In genomic region chr1:180286081-180286831, GRCm38 (mm10) we compare ENCODE assay signal across 10 mouse cellular contexts. TPM values are rescaled to one million over a fixed set of nuclear protein-coding genes. Genes with fewer than 3 reads are reported as not detected.
DNase-seq lines count a peak whose midpoint lies in the region; ATAC-seq and TF ChIP-seq lines count a peak whose summit lies in the region.
"Had no signal": no experiment of that assay in that cellular context is flagged by ENCODE, and none has a peak within 500 bp of the region (broad histone marks: within the 10 kb centered on the region; RNA-seq: fewer than 3 reads in every experiment).

No protein-coding gene starts in this region.

- WGBS in lung, embryonic 14.5 days = 60% methylated on average over 15 of the region's 15 CpGs
- WGBS in stomach, embryonic 16.5 days = 48% methylated on average over 15 of the region's 15 CpGs

- intact Hi-C loops in heart, postnatal 36 days (cut with DNase I) = loop anchor here (1.0 kb wide), 1 partner anchor 17 kb away; no protein-coding TSS in a partner anchor

- no peak overlapping the region for H3K4me2 ChIP-seq in lung, embryonic 14.5 days
- H3K4me2 ChIP-seq in stomach, embryonic 16.5 days (ENCODE audit: low read depth, low read length) = no peak overlapping the region
- H3K4me2 ChIP-seq: liver, embryonic 15.5 days had no signal

- H3K36me3 ChIP-seq in lung, embryonic 14.5 days (ENCODE audit: insufficient read depth) = no peaks in the 10 kb centered on the region
- H3K36me3 ChIP-seq in stomach, embryonic 16.5 days (ENCODE audit: control insufficient read depth, insufficient read depth, low read length) = no peaks in the 10 kb centered on the region
- H3K36me3 ChIP-seq: liver, embryonic 15.5 days had no signal

- no peak for TF ChIP-seq CTCF in lung, embryonic 14.5 days (IDR thresholded peaks at IDR 0.05; ENCODE audit: low read depth)

- no peaks in the 10 kb centered on the region for H3K27me3 ChIP-seq in lung, embryonic 14.5 days (ENCODE audit: insufficient read depth, low read length)
- no peaks in the 10 kb centered on the region for H3K27me3 ChIP-seq in stomach, embryonic 16.5 days (ENCODE audit: control insufficient read depth, insufficient read depth, low read length)
- H3K27me3 ChIP-seq: Patski had no signal

- H3K9me3 ChIP-seq in lung, embryonic 14.5 days (ENCODE audit: low read depth, low read length) = no peaks in the 10 kb centered on the region
- H3K9me3 ChIP-seq in stomach, embryonic 16.5 days (replicated peaks; ENCODE audit: control insufficient read depth, low read length) = no peaks in the 10 kb centered on the region
- H3K9me3 ChIP-seq: liver, embryonic 15.5 days had no signal

- peaks cover 6% of the 10 kb centered on the region for H3K4me1 ChIP-seq in lung, embryonic 14.5 days (ENCODE audit: insufficient read depth)
- H3K4me1 ChIP-seq in stomach, embryonic 16.5 days (ENCODE audit: control insufficient read depth, insufficient read depth, low read length) = peaks cover 15% of the 10 kb centered on the region; the same call in 1 of the 2 replicates

- H3K9ac ChIP-seq in lung, embryonic 14.5 days = no peak overlapping the region
- no peak overlapping the region for H3K9ac ChIP-seq in stomach, embryonic 16.5 days (ENCODE audit: low read length)
- H3K9ac ChIP-seq: liver, embryonic 15.5 days had no signal

- ATAC-seq in lung, embryonic 14.5 days (ENCODE audit: insufficient read depth) = no peak
- ATAC-seq in stomach, embryonic 16.5 days (ENCODE audit: insufficient read depth, low FRiP score) = 0 out of 2 replicates have a peak, but pooled peaks have one; percentile 30
- no peak for ATAC-seq in megakaryocyte-erythroid progenitor cell, adult 5-6 weeks (replicated peaks; ENCODE audit: low FRiP score, low TSS enrichment, poor library complexity, severe bottlenecking)
- ATAC-seq: Patski had no signal

- no peak overlapping the region for H3K4me3 ChIP-seq in lung, embryonic 14.5 days (ENCODE audit: low read depth, low read length)
- H3K4me3 ChIP-seq in stomach, embryonic 16.5 days (replicated peaks; ENCODE audit: low read length) = no peak overlapping the region
- H3K4me3 ChIP-seq: liver, embryonic 15.5 days had no signal

- H3K27ac ChIP-seq in lung, embryonic 14.5 days (ENCODE audit: low read depth) = peak overlapping the region; percentile 50; the same call in 1 of the 2 replicates
- H3K27ac ChIP-seq in stomach, embryonic 16.5 days (ENCODE audit: low read length) = peak overlapping the region; percentile 41; the same call in 1 of the 2 replicates
- H3K27ac ChIP-seq: liver, embryonic 15.5 days had no signal

- peak; percentile 17 for DNase-seq in lung, embryonic 14.5 days
- DNase-seq in lung, postnatal 10 days = no peak
- peak; percentile 82 for DNase-seq in forelimb bud, embryonic 11.5 days (ENCODE audit: low read depth, low spot score)
- peak; percentile 54 to 56 for DNase-seq in heart, postnatal 36 days
- DNase-seq in spleen, adult 12 weeks (ENCODE audit: low spot score) = no peak
- DNase-seq: cerebellum, adult 9-10 months had no signal

RNA-seq across cellular contexts. Expression of gene Psen2, which starts 23.0 kb away (rescaled TPM):
- polyA plus RNA-seq in lung, embryonic 14.5 days (2014; fragmentation: Nextera tagmentation; extraction: Ambion mirVana) = 7.9 and 9.8 TPM in 2 replicates
- 10 to 100 TPM; 13.2 to 15.8 TPM for total RNA-seq in heart, postnatal 36 days (2021)
- 17.4 and 20.7 TPM in 2 replicates for polyA plus RNA-seq in stomach, embryonic 16.5 days (2015; fragmentation: Nextera tagmentation; extraction: Ambion mirVana)
- 75.6 and 93.3 TPM in 2 replicates for total RNA-seq in megakaryocyte-erythroid progenitor cell, adult 5-6 weeks (2014; fragmentation: Nextera tagmentation)
- 39.5 and 66.4 TPM in 2 replicates for total RNA-seq in megakaryocyte-erythroid progenitor cell, adult 5-6 weeks (2017)

RNA-seq across cellular contexts. Expression of gene Itpkb, which starts 44.0 kb away (rescaled TPM):
- 8.1 and 9.0 TPM in 2 replicates for polyA plus RNA-seq in lung, embryonic 14.5 days (2014; fragmentation: Nextera tagmentation; extraction: Ambion mirVana)
- total RNA-seq in heart, postnatal 36 days (2021) = 10 to 100 TPM; 55.1 to 60.7 TPM
- polyA plus RNA-seq in stomach, embryonic 16.5 days (2015; fragmentation: Nextera tagmentation; extraction: Ambion mirVana) = 6.0 and 7.2 TPM in 2 replicates
- 11.5 and 12.9 TPM in 2 replicates for total RNA-seq in megakaryocyte-erythroid progenitor cell, adult 5-6 weeks (2014; fragmentation: Nextera tagmentation)
- 6.1 and 6.3 TPM in 2 replicates for total RNA-seq in megakaryocyte-erythroid progenitor cell, adult 5-6 weeks (2017)

Comparison
In these comparisons a context has a peak if more than half of its experiments do, and no peak if none do; other contexts are left out.
1. DNase-seq: peak in lung, embryonic 14.5 days (single experiment), forelimb bud, embryonic 11.5 days (single experiment) and heart, postnatal 36 days (2 of 2); none in lung, postnatal 10 days (single experiment) and spleen, adult 12 weeks (single experiment).
2. RNA of gene Itpkb, which starts 44.0 kb away (total RNA-seq): 55.1 to 60.7 TPM in heart, postnatal 36 days; 6.1 to 12.9 TPM in megakaryocyte-erythroid progenitor cell, adult 5-6 weeks; every median in the first group is over 4 times any median in the second.